Mouse (Mus musculus) frontal cortex, adult (tissue): ENCODE results near the gene Phgr1.

Experiments used
- ATAC-seq: cut with Nextera tagmentation; 2 replicates; pipeline ENCODE4 v1.9.2; 2017; ENCODE audit warnings: mild to moderate bottlenecking, moderate library complexity, mixed read lengths; ENCODE audit not compliant: low TSS enrichment

Phgr1 gene

GRCm38 (mm10) chr2:118779065-118779464 lies 6.5 kb downstream of the Phgr1 start:
- peak; percentile 1; the same call in 1 of the 2 replicates for ATAC-seq

- ATAC-seq = peak; percentile 83
These were observed 7.2 kb downstream of the Phgr1 start, which contains the start of gene Disp2 for GRCm38 (mm10) chr2:118779504-118780480. Disp2 (plus strand) TSS chr2:118779719.

GRCm38 (mm10) chr2:118781115-118781514 lies 8.5 kb downstream of the Phgr1 start:
- ATAC-seq = no peak

- ATAC-seq = no peak
These were observed 9.7 kb downstream of the Phgr1 start for GRCm38 (mm10) chr2:118782303-118782702.

GRCm38 (mm10) chr2:118783093-118783492 lies 10.5 kb downstream of the Phgr1 start:
- ATAC-seq = no peak

GRCm38 (mm10) chr2:118783663-118784062 lies 11.1 kb downstream of the Phgr1 start:
- ATAC-seq = no peak

- ATAC-seq = no peak
These were observed 14.0 kb downstream of the Phgr1 start for GRCm38 (mm10) chr2:118786525-118786924.

GRCm38 (mm10) chr2:118789501-118789900 lies 16.9 kb downstream of the Phgr1 start:
- 0 out of 2 replicates have a peak, but pooled peaks have one; percentile 7 for ATAC-seq

- peak; percentile 52; the same call in 1 of the 2 replicates for ATAC-seq
These were observed 17.6 kb downstream of the Phgr1 start for GRCm38 (mm10) chr2:118790221-118790550.

- peak; percentile 25; the same call in 1 of the 2 replicates for ATAC-seq
These were observed 18.3 kb downstream of the Phgr1 start for GRCm38 (mm10) chr2:118790551-118791525.

GRCm38 (mm10) chr2:118791591-118792258 lies 19.2 kb downstream of the Phgr1 start:
- ATAC-seq = no peak

- ATAC-seq = no peak
These were observed 19.7 kb downstream of the Phgr1 start for GRCm38 (mm10) chr2:118792259-118792613.

GRCm38 (mm10) chr2:118793636-118794035 lies 21.1 kb downstream of the Phgr1 start:
- ATAC-seq = no peak

GRCm38 (mm10) chr2:118802542-118803118 lies 30.1 kb downstream of the Phgr1 start:
- no peak for ATAC-seq

- no peak for ATAC-seq
These were observed 31.9 kb downstream of the Phgr1 start for GRCm38 (mm10) chr2:118804474-118804873.

GRCm38 (mm10) chr2:118805137-118805536 lies 32.6 kb downstream of the Phgr1 start:
- no peak for ATAC-seq

- no peak for ATAC-seq
These were observed 33.2 kb downstream of the Phgr1 start for GRCm38 (mm10) chr2:118805756-118806155.

GRCm38 (mm10) chr2:118806860-118807259 lies 34.3 kb downstream of the Phgr1 start:
- ATAC-seq = peak; percentile 57

GRCm38 (mm10) chr2:118810861-118811260 lies 38.3 kb downstream of the Phgr1 start:
- ATAC-seq = no peak

- no peak for ATAC-seq
These were observed 40.2 kb downstream of the Phgr1 start for GRCm38 (mm10) chr2:118812724-118813123.
